Mouse (Mus musculus) cerebellum, adult 18-20 months (tissue): ENCODE data around the gene Smoc1.
A peak's percentile ranks its signal among the peaks of the same experiment; 100 is the strongest.

ENCODE experiments used
- DNase-seq, 2 experiments: peaks; one replicate each; pipeline ENCODE4 v3.0.0; 2021

The Smoc1 gene

GRCm38 (mm10) chr12:81026995-81027942 lies 661 bp downstream of the Smoc1 start:
- DNase-seq = peak in 1 of 2 experiments; percentile 41

DNA sequence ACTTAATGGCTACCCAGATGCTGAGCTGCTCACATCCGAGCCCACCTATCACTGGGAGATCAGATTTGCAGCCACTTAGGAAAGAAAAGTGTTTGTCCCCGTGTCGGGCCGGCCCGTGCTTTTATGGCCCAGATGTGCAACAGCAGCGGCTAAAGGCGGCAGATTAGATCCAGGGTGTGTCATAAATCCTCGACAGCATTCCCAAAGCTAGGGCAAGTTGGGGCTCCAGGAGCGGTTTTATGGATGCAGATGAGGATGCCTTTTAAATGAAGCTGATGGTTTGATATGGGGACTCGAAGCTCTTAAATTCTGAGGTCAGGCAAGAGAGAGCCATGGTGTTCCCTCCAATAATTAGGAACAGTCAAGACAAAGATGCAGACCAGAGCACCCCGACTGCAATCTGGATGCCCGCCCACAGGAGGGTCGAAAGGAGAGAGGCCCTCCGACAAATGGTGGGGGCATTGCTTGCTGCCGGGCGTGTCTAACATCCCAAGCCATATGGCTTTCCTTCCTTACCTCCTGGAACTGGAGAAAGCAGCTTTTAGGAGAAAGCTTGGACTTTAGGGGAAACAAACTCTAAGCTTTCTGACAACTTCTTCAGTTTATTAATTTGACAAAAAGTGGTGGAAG lies 1.8 kb downstream of the Smoc1 start:
- DNase-seq = no peak

- no peak for DNase-seq
Measured at GRCm38 (mm10) chr12:81029731-81030130, 3.1 kb downstream of the Smoc1 start.

DNA sequence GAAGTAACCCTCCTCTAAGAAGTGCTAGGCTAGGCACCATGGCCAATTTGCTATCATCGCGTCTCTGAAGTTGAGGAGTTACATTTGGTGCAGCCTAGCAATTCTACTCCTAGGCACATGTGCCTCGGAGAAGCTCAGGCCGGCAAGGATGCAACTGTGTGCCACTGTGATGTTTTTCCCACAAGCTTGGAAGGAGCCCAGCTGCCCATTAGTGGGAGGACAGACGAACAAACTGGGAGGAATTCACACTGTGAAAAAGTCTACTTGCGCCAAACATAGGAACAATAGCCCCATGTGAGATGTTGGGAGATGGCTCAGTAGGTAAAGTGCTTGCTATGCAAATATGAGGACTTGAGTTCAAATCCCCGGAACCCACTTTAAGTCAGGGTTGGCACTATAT lies 5.0 kb downstream of the Smoc1 start:
- no peak for DNase-seq

- DNase-seq = no peak
Measured at GRCm38 (mm10) chr12:81033389-81034041, 6.9 kb downstream of the Smoc1 start.

DNA sequence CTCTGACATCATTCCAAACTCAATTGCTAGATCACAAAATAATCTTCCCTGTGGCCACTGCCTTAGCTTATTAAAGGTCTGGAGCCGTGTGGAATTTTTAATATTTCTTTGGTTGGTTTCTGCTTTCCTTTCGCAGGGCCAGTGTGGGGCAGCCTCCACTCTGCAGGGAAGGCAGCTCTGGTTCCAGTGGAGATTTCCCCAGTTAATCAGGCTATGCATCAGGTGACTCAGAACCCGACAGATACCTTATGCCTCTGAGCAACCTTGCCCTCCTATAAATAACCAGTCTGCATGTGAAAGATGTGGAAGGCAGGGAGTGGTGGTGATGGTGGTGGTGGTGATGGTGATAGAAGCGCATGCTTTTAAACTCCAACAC lies 7.4 kb downstream of the Smoc1 start:
- no peak for DNase-seq

DNA sequence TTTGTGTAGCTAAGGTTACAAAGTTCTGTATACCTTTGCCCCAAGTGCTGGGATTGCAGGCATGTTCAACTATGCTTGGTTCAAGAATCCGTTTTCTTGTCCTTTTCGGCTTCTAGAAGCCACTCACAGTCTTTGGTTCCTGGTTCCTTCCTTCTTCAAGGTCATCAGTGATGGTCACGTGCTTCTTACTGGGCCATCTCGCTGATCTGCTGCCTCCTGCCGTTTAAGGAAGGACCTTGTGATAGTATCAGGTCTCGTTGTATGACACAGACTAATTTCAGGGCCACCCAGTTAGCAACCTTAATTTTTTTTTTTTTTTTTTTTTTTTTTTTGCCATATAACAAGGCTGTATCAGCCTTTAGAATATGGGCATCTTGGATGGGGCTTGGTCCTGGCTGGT lies 9.2 kb downstream of the Smoc1 start:
- DNase-seq = no peak

DNA sequence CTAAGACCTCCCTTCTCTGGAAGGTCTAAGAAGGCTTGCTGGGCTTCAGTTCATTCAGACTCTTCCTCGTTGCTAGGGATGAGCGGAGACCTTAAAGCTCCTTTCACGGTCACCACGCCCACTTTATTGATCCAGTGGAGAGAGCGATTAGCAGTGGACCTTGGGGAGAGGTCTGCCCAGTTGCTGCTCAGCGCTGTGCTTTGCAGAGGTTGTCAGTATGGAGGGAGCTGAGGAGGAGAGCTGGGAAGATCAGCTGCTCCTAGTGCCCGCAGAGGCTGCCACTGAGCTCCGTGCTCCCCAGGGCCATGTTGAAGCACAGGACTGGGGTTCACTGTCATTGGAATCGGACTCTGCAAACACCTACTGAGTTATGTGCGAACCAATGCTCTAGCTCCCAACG lies 17.0 kb downstream of the Smoc1 start:
- DNase-seq = no peak

GRCm38 (mm10) chr12:81046926-81047325 lies 20.3 kb downstream of the Smoc1 start:
- DNase-seq = peak; percentile 37 to 59

DNA sequence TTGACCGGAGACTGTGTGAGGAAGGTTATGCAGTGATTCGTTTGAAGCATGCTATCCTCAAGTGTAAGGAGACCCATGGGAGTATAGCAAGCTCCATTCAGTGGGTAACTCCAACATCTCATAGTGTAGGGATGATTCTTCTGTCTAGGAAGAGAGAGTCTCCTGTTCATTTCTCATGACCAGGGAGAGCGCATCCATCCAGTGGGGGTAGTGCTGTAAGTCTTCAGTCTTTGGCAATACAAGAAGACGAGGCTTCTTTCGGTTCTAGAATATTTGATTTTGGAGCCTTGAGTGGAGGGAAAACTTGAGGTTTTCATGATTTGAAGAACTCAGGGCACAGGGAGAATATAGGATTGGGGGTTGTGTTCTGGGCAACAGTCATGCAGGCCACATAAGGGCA lies 23.1 kb downstream of the Smoc1 start:
- no peak for DNase-seq

DNA sequence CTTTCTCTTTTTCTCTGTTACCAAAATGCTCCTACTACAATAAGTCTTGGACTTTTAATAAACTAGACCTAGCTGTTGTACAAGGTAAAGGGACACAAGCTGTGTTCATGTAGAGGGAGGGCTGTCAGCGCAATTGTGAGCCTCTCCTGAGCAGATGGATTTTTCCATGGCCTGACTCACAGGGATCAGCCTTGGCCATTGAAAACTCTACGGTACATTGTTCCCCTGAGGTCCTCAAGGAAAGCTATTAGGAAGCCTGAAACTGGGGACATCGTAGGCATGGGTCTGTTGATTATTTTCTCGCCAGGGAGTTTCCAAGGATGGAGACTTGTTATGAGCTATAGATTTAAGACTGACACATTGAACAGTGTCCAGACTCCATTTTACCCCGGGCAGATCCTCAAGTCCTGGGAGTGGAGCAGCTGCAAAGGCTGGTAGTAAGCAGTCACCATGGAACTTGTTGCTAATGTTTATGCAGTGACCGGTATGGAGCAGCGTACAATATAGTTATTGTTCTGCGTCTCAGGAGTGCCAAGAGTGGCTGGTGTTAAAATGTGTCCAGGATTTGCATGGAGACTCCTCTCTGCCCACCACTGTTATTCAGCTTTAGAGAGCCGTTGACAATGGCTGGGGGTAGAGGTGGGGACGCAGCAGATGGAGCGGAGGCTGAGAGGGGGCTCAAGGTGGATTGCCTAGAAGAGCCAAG lies 28.5 kb downstream of the Smoc1 start:
- DNase-seq = no peak

DNA sequence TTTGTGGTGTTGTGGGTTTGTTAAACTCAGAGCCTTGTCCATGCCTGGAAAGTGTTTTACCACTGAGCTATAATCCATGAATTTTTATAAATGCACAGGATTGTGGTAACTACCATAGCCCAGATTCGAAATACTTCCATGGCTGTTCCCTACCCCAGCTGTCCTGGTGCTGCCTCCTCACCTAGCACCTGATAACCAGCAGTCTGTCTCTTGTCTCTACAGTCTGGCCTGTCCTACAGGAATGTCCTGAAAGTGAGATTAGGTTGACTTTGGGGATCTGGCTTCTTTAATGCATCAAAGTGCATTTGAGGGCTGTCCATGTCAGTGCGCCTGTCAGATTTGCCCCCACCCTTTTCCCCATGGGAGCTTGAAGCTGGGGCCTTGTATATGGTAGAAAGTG lies 29.2 kb downstream of the Smoc1 start:
- no peak for DNase-seq

GRCm38 (mm10) chr12:81057619-81058018 lies 31.0 kb downstream of the Smoc1 start:
- no peak for DNase-seq

GRCm38 (mm10) chr12:81058561-81058960 lies 32.0 kb downstream of the Smoc1 start:
- DNase-seq = no peak

DNA sequence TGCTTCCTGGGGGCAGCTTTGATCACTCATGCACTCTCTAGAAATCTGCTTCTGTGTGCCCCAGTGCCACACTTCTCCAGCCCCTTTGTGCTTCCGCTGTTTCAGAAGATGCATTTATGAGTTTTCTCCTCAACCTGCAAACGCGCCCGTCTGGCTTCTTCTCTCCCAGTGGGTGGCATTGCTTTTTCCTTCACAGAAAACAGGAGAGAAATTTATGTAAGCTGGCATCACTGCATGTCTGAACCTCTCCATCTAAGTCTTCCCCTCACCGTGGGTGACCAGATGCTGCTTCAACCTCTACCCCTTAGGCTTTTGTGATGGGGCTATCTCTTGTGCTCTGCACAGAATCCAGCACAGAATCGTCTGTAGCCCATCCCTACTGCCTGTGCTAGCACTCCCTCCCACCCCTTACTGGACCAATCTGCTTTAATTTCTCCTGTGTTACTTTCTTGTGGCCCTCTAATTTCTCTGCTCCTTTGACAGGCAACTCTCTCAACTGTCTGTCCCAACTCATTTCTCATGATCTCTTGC lies 35.3 kb downstream of the Smoc1 start:
- no peak for DNase-seq

DNA sequence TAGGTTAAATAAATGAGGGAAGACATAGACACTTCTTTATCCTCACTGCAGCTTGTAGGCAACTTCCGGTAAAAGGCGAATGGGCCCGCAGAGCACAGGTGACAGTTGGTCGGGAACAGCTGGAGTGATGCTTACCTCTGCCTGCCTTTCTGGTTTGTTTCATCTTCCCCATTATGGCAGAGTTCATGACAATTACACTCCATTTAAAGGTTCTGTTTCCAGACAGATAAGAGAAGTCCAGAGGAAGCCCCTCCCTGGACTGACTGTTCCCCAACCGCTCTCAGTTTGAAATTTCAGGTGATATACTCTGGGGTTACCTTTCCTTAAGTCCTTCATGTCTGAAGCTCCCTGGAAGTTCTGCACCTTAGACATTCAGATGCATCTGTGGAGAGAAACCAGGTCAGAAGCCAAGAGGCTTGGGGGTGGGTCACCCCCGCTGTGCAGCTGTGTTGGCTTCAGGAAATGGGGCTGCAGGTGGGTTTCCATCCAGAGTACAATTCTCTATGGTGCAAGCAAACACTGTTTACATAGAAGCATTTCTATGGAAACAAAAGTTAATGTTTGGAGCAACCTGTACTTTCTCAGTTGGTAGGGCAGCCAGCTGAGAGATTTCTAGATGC lies 36.8 kb downstream of the Smoc1 start:
- no peak for DNase-seq

GRCm38 (mm10) chr12:81074139-81074538 lies 47.5 kb downstream of the Smoc1 start:
- DNase-seq = no peak

- DNase-seq = no peak
Measured at GRCm38 (mm10) chr12:81074941-81075340, 48.3 kb downstream of the Smoc1 start.

- no peak for DNase-seq
Measured at GRCm38 (mm10) chr12:81077953-81078646, 51.5 kb downstream of the Smoc1 start.

GRCm38 (mm10) chr12:81080345-81080744 lies 53.7 kb downstream of the Smoc1 start:
- no peak for DNase-seq

DNA sequence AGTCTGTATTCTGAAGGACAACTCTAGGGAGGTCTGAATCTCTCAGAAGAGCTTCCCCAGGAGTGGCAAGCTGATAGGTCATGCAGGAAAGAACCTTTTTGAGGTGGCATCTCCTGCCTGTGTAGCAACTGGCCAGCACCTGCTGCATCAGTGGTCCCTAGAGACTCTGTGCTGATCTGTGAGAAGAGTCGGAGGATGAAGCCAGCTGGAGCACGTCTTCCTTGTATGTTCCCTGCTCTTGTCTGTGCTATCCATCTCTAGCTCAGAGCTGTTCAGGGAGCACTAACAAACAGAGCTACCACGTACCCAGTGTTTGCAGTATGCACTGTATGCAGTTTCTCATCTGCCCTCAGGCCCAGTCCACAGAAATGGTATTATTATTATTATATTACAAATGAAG lies 54.4 kb downstream of the Smoc1 start:
- DNase-seq = no peak

GRCm38 (mm10) chr12:81083146-81083545 lies 56.5 kb downstream of the Smoc1 start:
- no peak for DNase-seq
